ENCODE assay signal across 11 mouse cellular contexts in the genomic region with DNA sequence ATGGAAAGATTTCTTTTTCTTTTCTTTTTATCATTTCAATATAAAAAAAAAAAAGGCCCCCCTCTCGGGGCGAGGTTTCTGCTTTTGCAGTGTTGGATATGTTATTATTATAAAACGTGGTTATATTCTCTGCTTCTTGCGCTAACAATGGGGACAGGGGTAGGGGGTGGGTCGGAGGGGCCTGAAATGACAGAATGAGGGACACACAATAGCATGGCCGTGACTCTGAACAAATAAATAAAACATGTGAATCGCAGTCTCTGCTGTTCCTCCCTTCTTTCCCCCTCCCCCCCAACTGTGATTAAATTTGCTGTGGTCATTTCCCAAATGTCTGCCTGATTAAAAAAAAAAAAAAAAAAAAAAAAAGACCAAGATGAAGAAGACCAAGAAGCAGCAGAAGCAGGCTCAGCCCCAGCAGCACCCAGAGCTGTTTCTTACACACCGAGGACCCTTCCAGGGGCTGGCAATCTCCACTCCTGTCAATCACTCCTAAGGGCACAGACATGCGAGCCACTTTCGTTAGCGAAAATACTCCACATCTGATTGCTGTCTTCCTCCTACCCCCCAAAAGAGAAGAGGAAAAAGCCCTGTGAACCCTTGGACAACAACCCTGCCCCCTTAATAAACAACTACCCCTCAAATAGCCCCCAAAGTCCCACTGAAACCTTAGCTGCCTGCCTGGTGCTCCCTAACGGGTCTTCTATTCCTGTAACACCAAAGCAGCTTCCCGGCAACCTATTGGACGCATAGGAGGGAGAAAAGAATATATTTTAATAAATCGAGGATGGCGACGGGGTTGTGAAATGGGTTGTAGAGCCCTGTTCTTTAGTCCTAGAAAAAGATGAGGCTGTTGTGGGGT.
DNase-seq lines count a peak whose midpoint lies in the region; ATAC-seq lines count a peak whose summit lies in the region.
"Had no signal": no experiment of that assay in that cellular context is flagged by ENCODE, and none has a peak within 500 bp of the region (broad histone marks: within the 10 kb centered on the region; RNA-seq: fewer than 3 reads in every experiment).

No protein-coding gene starts in this region.

- 0 out of 2 replicates have a peak, but pooled peaks cover 2% of the 10 kb centered on the region for H3K27me3 ChIP-seq in heart, embryonic 16.5 days (ENCODE audit: control insufficient read depth, insufficient read depth, low read length)
- no peaks in the 10 kb centered on the region for H3K27me3 ChIP-seq in embryonic facial prominence, embryonic 11.5 days (ENCODE audit: control insufficient read depth, insufficient read depth, low read length)
- H3K27me3 ChIP-seq in hindbrain, embryonic 10.5 days (ENCODE audit: insufficient read depth, poor library complexity, severe bottlenecking), result no peaks in the 10 kb centered on the region
- no peaks in the 10 kb centered on the region for H3K27me3 ChIP-seq in midbrain, embryonic 16.5 days (ENCODE audit: control insufficient read depth, insufficient read depth, low read depth, low read length)
- no peaks in the 10 kb centered on the region; the same call in 1 of the 2 replicates for H3K27me3 ChIP-seq in liver, embryonic 11.5 days (replicated peaks; ENCODE audit: control insufficient read depth, insufficient read depth, low read length)

- no peak for ATAC-seq in heart, embryonic 16.5 days (replicated peaks; ENCODE audit: extremely low read depth, insufficient read depth, low FRiP score)
- ATAC-seq in embryonic facial prominence, embryonic 11.5 days (replicated peaks; ENCODE audit: insufficient number of reproducible peaks, low FRiP score, low TSS enrichment, low read depth), result no peak
- ATAC-seq in midbrain, embryonic 16.5 days, result peak; percentile 68; the same call in 1 of the 2 replicates
- no peak for ATAC-seq in liver, embryonic 11.5 days (replicated peaks; ENCODE audit: low FRiP score)
- ATAC-seq: Patski had no signal

- H3K4me3 ChIP-seq in heart, embryonic 16.5 days (ENCODE audit: low read length), result peak overlapping the region; percentile 25
- no peak overlapping the region for H3K4me3 ChIP-seq in embryonic facial prominence, embryonic 11.5 days (ENCODE audit: low read depth, low read length)
- peak overlapping the region; percentile 43 for H3K4me3 ChIP-seq in hindbrain, embryonic 10.5 days
- H3K4me3 ChIP-seq in midbrain, embryonic 16.5 days (ENCODE audit: low read depth, low read length), result peak overlapping the region; percentile 16; the same call in 1 of the 2 replicates
- H3K4me3 ChIP-seq in liver, embryonic 11.5 days (ENCODE audit: low read depth, low read length), result no peak overlapping the region
- H3K4me3 ChIP-seq: layer of hippocampus, adult 2 months had no signal

- H3K4me2 ChIP-seq in heart, embryonic 16.5 days (ENCODE audit: low read depth, low read length), result peak overlapping the region; percentile 39
- peak overlapping the region; percentile 2; the same call in 1 of the 2 replicates for H3K4me2 ChIP-seq in embryonic facial prominence, embryonic 11.5 days (ENCODE audit: low read depth, low read length)
- peak overlapping the region; percentile 45 for H3K4me2 ChIP-seq in midbrain, embryonic 16.5 days (ENCODE audit: low read length)
- no peak overlapping the region for H3K4me2 ChIP-seq in liver, embryonic 11.5 days

- H3K4me1 ChIP-seq in heart, embryonic 16.5 days (ENCODE audit: control insufficient read depth, insufficient read depth, low read length), result peaks cover 3% of the 10 kb centered on the region; the same call in 1 of the 2 replicates
- peaks cover 8% of the 10 kb centered on the region; the same call in 1 of the 2 replicates for H3K4me1 ChIP-seq in embryonic facial prominence, embryonic 11.5 days (ENCODE audit: control insufficient read depth, insufficient read depth, low read length)
- peaks cover 80% of the 10 kb centered on the region for H3K4me1 ChIP-seq in hindbrain, embryonic 10.5 days (replicated peaks)
- peaks cover 41% of the 10 kb centered on the region for H3K4me1 ChIP-seq in midbrain, embryonic 16.5 days (ENCODE audit: control insufficient read depth, insufficient read depth, low read length)
- no peaks in the 10 kb centered on the region for H3K4me1 ChIP-seq in liver, embryonic 11.5 days (replicated peaks; ENCODE audit: control insufficient read depth, insufficient read depth, low read length)

- H3K9ac ChIP-seq in heart, embryonic 16.5 days (ENCODE audit: low read length), result 0 out of 2 replicates have a peak overlapping the region, but pooled peaks have one; percentile 15
- no peak overlapping the region for H3K9ac ChIP-seq in embryonic facial prominence, embryonic 11.5 days (replicated peaks; ENCODE audit: low read length)
- H3K9ac ChIP-seq in midbrain, embryonic 16.5 days (ENCODE audit: low read depth, low read length), result peak overlapping the region; percentile 60; the same call in 1 of the 2 replicates
- H3K9ac ChIP-seq in liver, embryonic 11.5 days (ENCODE audit: low read depth, low read length), result no peak overlapping the region

- no peaks in the 10 kb centered on the region for H3K9me3 ChIP-seq in heart, embryonic 16.5 days (replicated peaks; ENCODE audit: control insufficient read depth, low read length)
- H3K9me3 ChIP-seq in embryonic facial prominence, embryonic 11.5 days (replicated peaks; ENCODE audit: control insufficient read depth, low read length), result no peaks in the 10 kb centered on the region
- no peaks in the 10 kb centered on the region for H3K9me3 ChIP-seq in hindbrain, embryonic 10.5 days
- H3K9me3 ChIP-seq in midbrain, embryonic 16.5 days (replicated peaks; ENCODE audit: control insufficient read depth, low read length, poor library complexity, severe bottlenecking), result no peaks in the 10 kb centered on the region
- no peaks in the 10 kb centered on the region for H3K9me3 ChIP-seq in liver, embryonic 11.5 days (ENCODE audit: control insufficient read depth, low read length)

- no peaks in the 10 kb centered on the region for H3K36me3 ChIP-seq in heart, embryonic 16.5 days (ENCODE audit: control insufficient read depth, insufficient read depth)
- H3K36me3 ChIP-seq in embryonic facial prominence, embryonic 11.5 days (replicated peaks; ENCODE audit: control insufficient read depth, insufficient read depth, low read depth, low read length), result no peaks in the 10 kb centered on the region
- H3K36me3 ChIP-seq in hindbrain, embryonic 10.5 days, result no peaks in the 10 kb centered on the region
- H3K36me3 ChIP-seq in midbrain, embryonic 16.5 days (ENCODE audit: control insufficient read depth, insufficient read depth, low read length), result no peaks in the 10 kb centered on the region
- H3K36me3 ChIP-seq in liver, embryonic 11.5 days (ENCODE audit: control insufficient read depth, insufficient read depth, low read length), result no peaks in the 10 kb centered on the region

- no peak for DNase-seq in heart, adult 8-10 months (ENCODE audit: low spot score)
- DNase-seq in embryonic facial prominence, embryonic 11.5 days (ENCODE audit: low spot score), result peak; percentile 38
- peak; percentile 60 for DNase-seq in hindbrain, embryonic 10.5 days (ENCODE audit: low spot score)
- no peak for DNase-seq in liver, embryonic 11.5 days (ENCODE audit: low spot score)
- no peak for DNase-seq in adrenal gland, postnatal 4 days (ENCODE audit: low spot score in 2 of 2)
- no peak for DNase-seq in thymus, postnatal 14 days
- DNase-seq: kidney, adult 11 months had no signal

- 52% methylated on average over 17 of the region's 17 CpGs for WGBS in heart, embryonic 16.5 days
- WGBS in embryonic facial prominence, embryonic 11.5 days, result 40% methylated on average over 17 of the region's 17 CpGs
- WGBS in hindbrain, embryonic 10.5 days, result 24% methylated on average over 17 of the region's 17 CpGs
- 9% methylated on average over 17 of the region's 17 CpGs for WGBS in midbrain, embryonic 16.5 days
- WGBS in liver, embryonic 11.5 days, result 71% methylated on average over 17 of the region's 17 CpGs

- no peak overlapping the region for H3K27ac ChIP-seq in heart, embryonic 16.5 days (ENCODE audit: low read length)
- no peak overlapping the region for H3K27ac ChIP-seq in embryonic facial prominence, embryonic 11.5 days (replicated peaks; ENCODE audit: low read depth, low read length)
- peak overlapping the region; percentile 90 for H3K27ac ChIP-seq in hindbrain, embryonic 10.5 days
- peak overlapping the region; percentile 88 for H3K27ac ChIP-seq in midbrain, embryonic 16.5 days (ENCODE audit: low read length)
- no peak overlapping the region for H3K27ac ChIP-seq in liver, embryonic 11.5 days (ENCODE audit: low read depth, low read length)
- H3K27ac ChIP-seq: layer of hippocampus, adult 2 months had no signal

Comparison
In these comparisons a context has a peak if more than half of its experiments do, and no peak if none do; other contexts are left out.
1. H3K27ac ChIP-seq: peak in hindbrain, embryonic 10.5 days (single experiment) and midbrain, embryonic 16.5 days (single experiment); none in heart, embryonic 16.5 days (single experiment), embryonic facial prominence, embryonic 11.5 days (single experiment) and liver, embryonic 11.5 days (single experiment).
2. H3K4me3 ChIP-seq: peak in heart, embryonic 16.5 days (single experiment), hindbrain, embryonic 10.5 days (single experiment) and midbrain, embryonic 16.5 days (single experiment); none in embryonic facial prominence, embryonic 11.5 days (single experiment) and liver, embryonic 11.5 days (single experiment).
3. H3K9ac ChIP-seq: peak in heart, embryonic 16.5 days (single experiment) and midbrain, embryonic 16.5 days (single experiment); none in embryonic facial prominence, embryonic 11.5 days (single experiment) and liver, embryonic 11.5 days (single experiment).
4. DNase-seq: peak in embryonic facial prominence, embryonic 11.5 days (single experiment) and hindbrain, embryonic 10.5 days (single experiment); none in heart, adult 8-10 months (single experiment), liver, embryonic 11.5 days (single experiment), adrenal gland, postnatal 4 days (0 of 2) and thymus, postnatal 14 days (single experiment).